Mouse (Mus musculus): ENCODE results near the gene Cybb. TPM values are rescaled to one million over a fixed set of nuclear protein-coding genes. Genes with fewer than 3 reads are reported as not detected.

Gene Cybb
- polyA plus RNA-seq, 1 experiment from 2014 or later: 0.63 TPM

GRCm38 (mm10) chrX:9439257-9439656 lies 48.3 kb downstream of the Cybb start:
- Histone ChIP-seq H3K27me3 (ENCODE audit: control insufficient read depth, insufficient read depth, low read length) (no peaks in the 10 kb centered on the region), H3K4me1 (replicated peaks; ENCODE audit: control insufficient read depth, insufficient read depth, low read length) (no peaks in the 10 kb centered on the region), H3K4me2 (ENCODE audit: low read depth, low read length, severe bottlenecking) (no peak overlapping the region), H3K36me3 (ENCODE audit: control insufficient read depth, insufficient read depth, low read length) (no peaks in the 10 kb centered on the region), H3K4me3 (ENCODE audit: low read depth, low read length) (no peak overlapping the region), H3K9me3 (ENCODE audit: control insufficient read depth, low read length) (no peaks in the 10 kb centered on the region; the same call in 1 of the 2 replicates), H3K9ac (ENCODE audit: low read length) (no peak overlapping the region), H3K27ac (ENCODE audit: low read depth, low read length) (no peak overlapping the region)
- 93% methylated on average over 2 of the region's 2 CpGs for WGBS
- DNase-seq (ENCODE audit: low spot score): no peak
- ATAC-seq (replicated peaks; ENCODE audit: low FRiP score): no peak

GRCm38 (mm10) chrX:9413889-9414288 lies 73.7 kb downstream of the Cybb start:
- H3K27ac ChIP-seq (ENCODE audit: low read depth, low read length): no peak overlapping the region
- no peaks in the 10 kb centered on the region for H3K4me1 ChIP-seq (replicated peaks; ENCODE audit: control insufficient read depth, insufficient read depth, low read length)
- no peaks in the 10 kb centered on the region for H3K36me3 ChIP-seq (ENCODE audit: control insufficient read depth, insufficient read depth, low read length)
- ATAC-seq (replicated peaks; ENCODE audit: low FRiP score) (no peak), DNase-seq (ENCODE audit: low spot score) (no peak)
- 76% methylated on average over 5 of the region's 5 CpGs for WGBS
- H3K9me3 ChIP-seq (ENCODE audit: control insufficient read depth, low read length): no peaks in the 10 kb centered on the region
- no peak overlapping the region for H3K9ac ChIP-seq (ENCODE audit: low read length)
- H3K27me3 ChIP-seq (ENCODE audit: control insufficient read depth, insufficient read depth, low read length): no peaks in the 10 kb centered on the region
- no peak overlapping the region for H3K4me2 ChIP-seq (ENCODE audit: low read depth, low read length, severe bottlenecking)
- no peak overlapping the region for H3K4me3 ChIP-seq (ENCODE audit: low read depth, low read length)

Other genes starting within 250 kb of the Cybb start
- not detected in 2 replicates for gene Gm14862, start 230.9 kb downstream of the Cybb start, polyA plus RNA-seq (2014; fragmentation: Nextera tagmentation; extraction: Ambion mirVana)
- 3.9 and 4.7 TPM in 2 replicates for gene Xk, start 215.0 kb downstream of the Cybb start, polyA plus RNA-seq (2014; fragmentation: Nextera tagmentation; extraction: Ambion mirVana)
- gene H2al1m, start 204.0 kb downstream of the Cybb start, polyA plus RNA-seq (2014; fragmentation: Nextera tagmentation; extraction: Ambion mirVana): not detected in 2 replicates
- not detected in 2 replicates for gene H2al1k, start 137.1 kb downstream of the Cybb start, polyA plus RNA-seq (2014; fragmentation: Nextera tagmentation; extraction: Ambion mirVana)
- not detected in 2 replicates for gene H2al1o, start 84.6 kb upstream of the Cybb start, polyA plus RNA-seq (2014; fragmentation: Nextera tagmentation; extraction: Ambion mirVana)
- 28.5 and 29.2 TPM in 2 replicates for gene Dynlt3, start 175.2 kb upstream of the Cybb start, polyA plus RNA-seq (2014; fragmentation: Nextera tagmentation; extraction: Ambion mirVana)